Mouse (Mus musculus): Measurements from ENCODE around the gene Dlgap1. TPM values are rescaled to one million over a fixed set of nuclear protein-coding genes. Genes with fewer than 3 reads are reported as not detected.
"Not testable (repeated sequence)": the region's sequence is repeated elsewhere in the genome, so short reads cannot be mapped to it uniquely, and the experiment has no call there.

Dlgap1 gene
- polyA plus RNA-seq, 1 experiment from 2014 or later: 0.50 TPM

- H3K9me3 ChIP-seq: no peaks in the 10 kb centered on the region
- peaks cover 34% of the 10 kb centered on the region for H3K27me3 ChIP-seq
- no peak overlapping the region for H3K9ac ChIP-seq
- H3K27ac ChIP-seq: no peak overlapping the region
- H3K4me2 ChIP-seq: no peak overlapping the region
- no peaks in the 10 kb centered on the region for H3K36me3 ChIP-seq
- no peak overlapping the region for H3K4me3 ChIP-seq
- no peak for ATAC-seq (ENCODE audit: borderline replicate concordance, extremely low read depth, low FRiP score, low TSS enrichment)
- H3K4me1 ChIP-seq: 0 out of 2 replicates have a peak, but pooled peaks cover 3% of the 10 kb centered on the region
- WGBS: 67% methylated on average over 8 of the region's 8 CpGs
These were observed 846.1 kb downstream of the Dlgap1 start for GRCm38 (mm10) chr17:70815001-70815400.

GRCm38 (mm10) chr17:70817862-70818451 lies 849.1 kb downstream of the Dlgap1 start:
- 4% methylated on average over 51 of the region's 51 CpGs for WGBS
- Histone ChIP-seq H3K27ac (no peak overlapping the region), H3K9ac (peak overlapping the region; percentile 33), H3K4me2 (peak overlapping the region; percentile 86), H3K27me3 (peaks cover 46% of the 10 kb centered on the region), H3K4me3 (peak overlapping the region; percentile 46), H3K36me3 (no peaks in the 10 kb centered on the region), H3K4me1 (0 out of 2 replicates have a peak, but pooled peaks cover 3% of the 10 kb centered on the region), H3K9me3 (no peaks in the 10 kb centered on the region)
- ATAC-seq (ENCODE audit: borderline replicate concordance, extremely low read depth, low FRiP score, low TSS enrichment): peak; percentile 55; the same call in 1 of the 2 replicates

- no peak for ATAC-seq (ENCODE audit: borderline replicate concordance, extremely low read depth, low FRiP score, low TSS enrichment)
- Histone ChIP-seq H3K27ac (no peak overlapping the region), H3K4me3 (no peak overlapping the region), H3K9me3 (no peaks in the 10 kb centered on the region), H3K36me3 (no peaks in the 10 kb centered on the region), H3K4me1 (0 out of 2 replicates have a peak, but pooled peaks cover 6% of the 10 kb centered on the region), H3K27me3 (peaks cover 27% of the 10 kb centered on the region), H3K4me2 (peak overlapping the region; percentile 35), H3K9ac (no peak overlapping the region)
- WGBS: 52% methylated on average over 8 of the region's 8 CpGs
These were observed 854.2 kb downstream of the Dlgap1 start for GRCm38 (mm10) chr17:70823083-70823482.

- H3K4me3 ChIP-seq: no peak overlapping the region
- peaks cover 7% of the 10 kb centered on the region; the same call in 1 of the 2 replicates for H3K27me3 ChIP-seq
- ATAC-seq (ENCODE audit: borderline replicate concordance, extremely low read depth, low FRiP score, low TSS enrichment): no peak
- H3K9ac ChIP-seq: no peak overlapping the region
- H3K36me3 ChIP-seq: no peaks in the 10 kb centered on the region
- H3K9me3 ChIP-seq: no peaks in the 10 kb centered on the region
- H3K4me2 ChIP-seq: no peak overlapping the region
- WGBS: 67% methylated on average over 12 of the region's 12 CpGs
- no peak overlapping the region for H3K27ac ChIP-seq
- H3K4me1 ChIP-seq: 0 out of 2 replicates have a peak, but pooled peaks cover 4% of the 10 kb centered on the region
These were observed 857.4 kb downstream of the Dlgap1 start for GRCm38 (mm10) chr17:70826227-70826626.

GRCm38 (mm10) chr17:70827463-70828179 lies 858.7 kb downstream of the Dlgap1 start:
- not testable (repeated sequence) for H3K9me3 ChIP-seq, H3K4me3 ChIP-seq, H3K9ac ChIP-seq, H3K4me1 ChIP-seq, H3K36me3 ChIP-seq, H3K27me3 ChIP-seq, H3K4me2 ChIP-seq
- WGBS: 59% methylated on average over 11 of the region's 11 CpGs
- peak; percentile 32; the same call in 1 of the 2 replicates for ATAC-seq (ENCODE audit: borderline replicate concordance, extremely low read depth, low FRiP score, low TSS enrichment)
- peak overlapping the region; percentile 10; the same call in 1 of the 2 replicates for H3K27ac ChIP-seq

GRCm38 (mm10) chr17:70828180-70828528 lies 859.3 kb downstream of the Dlgap1 start:
- Histone ChIP-seq H3K9me3 (no peaks in the 10 kb centered on the region), H3K36me3 (no peaks in the 10 kb centered on the region), H3K27me3 (no peaks in the 10 kb centered on the region), H3K27ac (peak overlapping the region; percentile 10; the same call in 1 of the 2 replicates), H3K4me2 (no peak overlapping the region), H3K9ac (no peak overlapping the region), H3K4me3 (no peak overlapping the region), H3K4me1 (0 out of 2 replicates have a peak, but pooled peaks cover 4% of the 10 kb centered on the region)
- WGBS: 86% methylated on average over 4 of the region's 4 CpGs
- ATAC-seq (ENCODE audit: borderline replicate concordance, extremely low read depth, low FRiP score, low TSS enrichment): no peak

GRCm38 (mm10) chr17:70828569-70828968 lies 859.7 kb downstream of the Dlgap1 start:
- H3K36me3 ChIP-seq: no peaks in the 10 kb centered on the region
- H3K4me1 ChIP-seq: 0 out of 2 replicates have a peak, but pooled peaks cover 4% of the 10 kb centered on the region
- H3K9ac ChIP-seq: no peak overlapping the region
- no peak overlapping the region for H3K4me3 ChIP-seq
- H3K4me2 ChIP-seq: no peak overlapping the region
- no peaks in the 10 kb centered on the region for H3K27me3 ChIP-seq
- H3K27ac ChIP-seq: no peak overlapping the region
- H3K9me3 ChIP-seq: no peaks in the 10 kb centered on the region
- 74% methylated on average over 2 of the region's 2 CpGs for WGBS
- no peak for ATAC-seq (ENCODE audit: borderline replicate concordance, extremely low read depth, low FRiP score, low TSS enrichment)

- Histone ChIP-seq H3K4me2 (no peak overlapping the region), H3K4me3 (no peak overlapping the region), H3K9me3 (no peaks in the 10 kb centered on the region), H3K36me3 (no peaks in the 10 kb centered on the region), H3K4me1 (peaks cover 4% of the 10 kb centered on the region; the same call in 1 of the 2 replicates), H3K27me3 (no peaks in the 10 kb centered on the region), H3K9ac (no peak overlapping the region), H3K27ac (no peak overlapping the region)
- ATAC-seq (ENCODE audit: borderline replicate concordance, extremely low read depth, low FRiP score, low TSS enrichment): no peak
- 70% methylated on average over 6 of the region's 6 CpGs for WGBS
These were observed 860.3 kb downstream of the Dlgap1 start for GRCm38 (mm10) chr17:70829217-70829616.

- Histone ChIP-seq H3K36me3 (no peaks in the 10 kb centered on the region), H3K4me1 (peaks cover 10% of the 10 kb centered on the region), H3K4me2 (no peak overlapping the region), H3K9ac (no peak overlapping the region), H3K27me3 (no peaks in the 10 kb centered on the region), H3K27ac (no peak overlapping the region), H3K9me3 (no peaks in the 10 kb centered on the region), H3K4me3 (no peak overlapping the region)
- 79% methylated on average over 23 of the region's 23 CpGs for WGBS
- no peak for ATAC-seq (ENCODE audit: borderline replicate concordance, extremely low read depth, low FRiP score, low TSS enrichment)
These were observed 861.3 kb downstream of the Dlgap1 start for GRCm38 (mm10) chr17:70829943-70830715.

GRCm38 (mm10) chr17:70831591-70831990 lies 862.7 kb downstream of the Dlgap1 start:
- Histone ChIP-seq H3K4me3 (no peak overlapping the region), H3K9ac (no peak overlapping the region), H3K4me1 (peaks cover 13% of the 10 kb centered on the region), H3K4me2 (no peak overlapping the region), H3K36me3 (no peaks in the 10 kb centered on the region), H3K27me3 (no peaks in the 10 kb centered on the region), H3K9me3 (no peaks in the 10 kb centered on the region), H3K27ac (no peak overlapping the region)
- no peak for ATAC-seq (ENCODE audit: borderline replicate concordance, extremely low read depth, low FRiP score, low TSS enrichment)
- WGBS: 52% methylated on average over 4 of the region's 4 CpGs

GRCm38 (mm10) chr17:70832544-70832943 lies 863.7 kb downstream of the Dlgap1 start:
- no peaks in the 10 kb centered on the region for H3K9me3 ChIP-seq
- no peak overlapping the region for H3K9ac ChIP-seq
- H3K4me2 ChIP-seq: no peak overlapping the region
- no peaks in the 10 kb centered on the region for H3K36me3 ChIP-seq
- no peak overlapping the region for H3K27ac ChIP-seq
- H3K27me3 ChIP-seq: no peaks in the 10 kb centered on the region
- no peak for ATAC-seq (ENCODE audit: borderline replicate concordance, extremely low read depth, low FRiP score, low TSS enrichment)
- no peak overlapping the region for H3K4me3 ChIP-seq
- peaks cover 10% of the 10 kb centered on the region for H3K4me1 ChIP-seq
- 66% methylated on average over 9 of the region's 9 CpGs for WGBS

Measured in lung, embryonic 15.5 days (tissue).